Mouse (Mus musculus) ES-Bruce4 (cell line): Measurements from ENCODE around the gene Tmem120b. TPM values are rescaled to one million over a fixed set of nuclear protein-coding genes. Genes with fewer than 3 reads are reported as not detected.

Experiments used
- H3K27ac ChIP-seq: 2 replicates; pipeline ENCODE4 v1.5.1; 2012; ENCODE audit warnings: low read length, inconsistent platforms; ENCODE audit not compliant: insufficient read depth
- H3K27me3 ChIP-seq: 2 replicates; pipeline ENCODE4 v1.6.1; 2012; ENCODE audit warnings: mild to moderate bottlenecking, low read length, inconsistent platforms; ENCODE audit not compliant: control insufficient read depth, poor library complexity, insufficient read depth, severe bottlenecking
- H3K36me3 ChIP-seq: 2 replicates; pipeline ENCODE4 v1.6.1; 2012; ENCODE audit warnings: inconsistent platforms, mild to moderate bottlenecking, low read length, moderate library complexity; ENCODE audit not compliant: control insufficient read depth, poor library complexity, insufficient read depth, severe bottlenecking
- H3K4me1 ChIP-seq: one replicate; pipeline ENCODE4 v1.8.1; 2011; ENCODE audit warnings: low read length; ENCODE audit not compliant: control insufficient read depth, insufficient read depth
- H3K4me3 ChIP-seq: 2 replicates; pipeline ENCODE4 v1.5.1; 2011; ENCODE audit warnings: low read depth, mild to moderate bottlenecking, low read length
- H3K9ac ChIP-seq: 2 replicates; pipeline ENCODE4 v1.6.1; 2012; ENCODE audit warnings: low read depth, mild to moderate bottlenecking, inconsistent platforms; ENCODE audit not compliant: poor library complexity, severe bottlenecking
- H3K9me3 ChIP-seq: replicated peaks from 2 replicates; pipeline ENCODE4 v1.6.1; 2012; ENCODE audit warnings: mild to moderate bottlenecking, low read length, inconsistent platforms; ENCODE audit not compliant: control insufficient read depth, poor library complexity, insufficient read depth, severe bottlenecking
- CTCF ChIP-seq: IDR thresholded peaks from one replicate; pipeline ENCODE4 v1.8.1; 2011; ENCODE audit warnings: low read depth, low read length
- EP300 ChIP-seq: IDR thresholded peaks from 2 replicates; pipeline ENCODE4 v1.6.1; 2011; ENCODE audit warnings: low read depth, low read length; ENCODE audit not compliant: insufficient read depth
- POLR2A ChIP-seq: IDR thresholded peaks from one replicate; pipeline ENCODE4 v1.8.1; 2011; ENCODE audit warnings: low read length; ENCODE audit not compliant: insufficient read depth
- polyA plus RNA-seq: library from polyadenylated mRNA; stranded (reverse); fragments of >200 nt; gene quantifications from 2 replicates; pipeline ENCODE4 v1.2.4, GENCODE M21; 2011; ENCODE audit warnings: low read depth; ENCODE audit not compliant: missing spikeins, insufficient read depth, insufficient read length

Tmem120b gene
- polyA plus RNA-seq, 1 experiment = 8.9 TPM

- H3K4me1 ChIP-seq = peaks cover 4% of the 10 kb centered on the region
- no peaks in the 10 kb centered on the region for H3K27me3 ChIP-seq
- no peak for TF ChIP-seq POLR2A
- no peak for TF ChIP-seq EP300
- TF ChIP-seq CTCF = no peak
- H3K36me3 ChIP-seq = peaks cover 10% of the 10 kb centered on the region
- no peak overlapping the region for H3K27ac ChIP-seq
- no peak overlapping the region for H3K4me3 ChIP-seq
- no peak overlapping the region for H3K9ac ChIP-seq
- H3K9me3 ChIP-seq = no peaks in the 10 kb centered on the region
Observed at GRCm38 (mm10) chr5:123159866-123160265, 91.7 kb downstream of the Tmem120b start.

- Histone ChIP-seq H3K27ac (no peak overlapping the region), H3K9me3 (no peaks in the 10 kb centered on the region), H3K4me3 (no peak overlapping the region), H3K9ac (no peak overlapping the region), H3K4me1 (peaks cover 4% of the 10 kb centered on the region), H3K27me3 (no peaks in the 10 kb centered on the region), H3K36me3 (peaks cover 10% of the 10 kb centered on the region)
- TF ChIP-seq EP300 = no peak
- TF ChIP-seq CTCF = no peak
- TF ChIP-seq POLR2A = no peak
Observed at GRCm38 (mm10) chr5:123160341-123160740, 92.1 kb downstream of the Tmem120b start.

- no peak overlapping the region for H3K9ac ChIP-seq
- no peaks in the 10 kb centered on the region for H3K9me3 ChIP-seq
- H3K27ac ChIP-seq = no peak overlapping the region
- peaks cover 4% of the 10 kb centered on the region for H3K4me1 ChIP-seq
- no peak overlapping the region for H3K4me3 ChIP-seq
- no peak for TF ChIP-seq CTCF
- peaks cover 14% of the 10 kb centered on the region for H3K36me3 ChIP-seq
- H3K27me3 ChIP-seq = no peaks in the 10 kb centered on the region
Observed at GRCm38 (mm10) chr5:123162942-123163341, 94.7 kb downstream of the Tmem120b start.

GRCm38 (mm10) chr5:123166437-123166836, 98.2 kb downstream of the Tmem120b start:
- no peak overlapping the region for H3K9ac ChIP-seq
- H3K4me1 ChIP-seq = no peaks in the 10 kb centered on the region
- H3K27ac ChIP-seq = no peak overlapping the region
- TF ChIP-seq POLR2A = no peak
- no peaks in the 10 kb centered on the region for H3K27me3 ChIP-seq
- H3K9me3 ChIP-seq = no peaks in the 10 kb centered on the region
- peaks cover 9% of the 10 kb centered on the region for H3K36me3 ChIP-seq
- H3K4me3 ChIP-seq = no peak overlapping the region

Other genes with a start within 250 kb of the Tmem120b start
- gene Anapc5, start 247.1 kb upstream of the Tmem120b start, polyA plus RNA-seq = 344 and 397 TPM in 2 replicates
- gene Rnf34, start 218.4 kb upstream of the Tmem120b start, polyA plus RNA-seq = 28.5 and 34.5 TPM in 2 replicates
- gene Kdm2b, start 78.6 kb upstream of the Tmem120b start, polyA plus RNA-seq = 50.3 and 56.8 TPM in 2 replicates
- 12.7 and 13.3 TPM in 2 replicates for gene Orai1, start 53.3 kb upstream of the Tmem120b start, polyA plus RNA-seq
- not detected in 2 replicates for gene Morn3, start 21.4 kb upstream of the Tmem120b start, polyA plus RNA-seq
- 1.6 and 2.0 TPM in 2 replicates for gene Rhof, start 64.3 kb downstream of the Tmem120b start, polyA plus RNA-seq
- 8.6 and 11.3 TPM in 2 replicates for gene Setd1b, start 73.8 kb downstream of the Tmem120b start, polyA plus RNA-seq
- 24.8 TPM in 2 replicates for gene Psmd9, start 101.0 kb downstream of the Tmem120b start, polyA plus RNA-seq
- not detected in 2 replicates for gene Hpd, start 114.3 kb downstream of the Tmem120b start, polyA plus RNA-seq
- gene Wdr66, start 183.7 kb downstream of the Tmem120b start, polyA plus RNA-seq = not detected in 2 replicates